Mouse (Mus musculus) thymus, adult 2 months (tissue): ENCODE measurements around the gene Zfp287.

Source experiments
- CTCF ChIP-seq: fragments of 200-500 bp; IDR thresholded peaks from 2 replicates; pipeline ENCODE4 v1.5.1; 2012; ENCODE audit warnings: mild to moderate bottlenecking, control low read depth, low read length, moderate library complexity, borderline replicate concordance; ENCODE audit not compliant: control insufficient read depth, poor library complexity, insufficient read depth; ENCODE audit errors: extremely low read depth
- POLR2A ChIP-seq: fragments of 200-500 bp; IDR thresholded peaks from 2 replicates; pipeline ENCODE4 v1.6.1; 2012; ENCODE audit warnings: mild to moderate bottlenecking, low read length, control low read depth, moderate library complexity; ENCODE audit not compliant: control insufficient read depth, poor library complexity, insufficient read depth; ENCODE audit errors: extremely low read depth

DNA sequence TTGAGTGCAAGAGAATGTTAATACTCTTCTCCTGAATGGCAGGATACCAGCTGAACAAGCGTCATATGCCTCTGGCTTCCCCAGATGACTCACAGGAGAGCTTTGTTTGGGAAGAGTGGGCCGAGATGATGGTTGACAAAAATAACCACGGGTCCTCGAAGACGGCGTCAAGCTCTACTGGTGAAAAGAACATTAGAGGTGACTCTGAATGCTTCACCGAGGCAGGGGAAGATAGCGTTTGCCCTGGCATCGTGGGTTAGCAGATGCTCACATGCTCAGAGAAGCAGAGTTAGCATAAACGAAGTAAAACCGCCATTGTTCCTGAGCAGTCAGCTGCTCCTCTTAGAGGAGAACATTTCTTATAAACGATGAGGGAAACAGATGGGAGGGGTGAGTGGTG lies 62.2 kb downstream of the Zfp287 start:
- no peak for TF ChIP-seq POLR2A
- TF ChIP-seq CTCF: no peak
